Mouse (Mus musculus): ENCODE results near the gene Yipf3. TPM values are rescaled to one million over a fixed set of nuclear protein-coding genes. Genes with fewer than 3 reads are reported as not detected.

Yipf3 gene
- total RNA-seq, 2 experiments from 2014 or later: 48.7 to 58.4 TPM

DNA sequence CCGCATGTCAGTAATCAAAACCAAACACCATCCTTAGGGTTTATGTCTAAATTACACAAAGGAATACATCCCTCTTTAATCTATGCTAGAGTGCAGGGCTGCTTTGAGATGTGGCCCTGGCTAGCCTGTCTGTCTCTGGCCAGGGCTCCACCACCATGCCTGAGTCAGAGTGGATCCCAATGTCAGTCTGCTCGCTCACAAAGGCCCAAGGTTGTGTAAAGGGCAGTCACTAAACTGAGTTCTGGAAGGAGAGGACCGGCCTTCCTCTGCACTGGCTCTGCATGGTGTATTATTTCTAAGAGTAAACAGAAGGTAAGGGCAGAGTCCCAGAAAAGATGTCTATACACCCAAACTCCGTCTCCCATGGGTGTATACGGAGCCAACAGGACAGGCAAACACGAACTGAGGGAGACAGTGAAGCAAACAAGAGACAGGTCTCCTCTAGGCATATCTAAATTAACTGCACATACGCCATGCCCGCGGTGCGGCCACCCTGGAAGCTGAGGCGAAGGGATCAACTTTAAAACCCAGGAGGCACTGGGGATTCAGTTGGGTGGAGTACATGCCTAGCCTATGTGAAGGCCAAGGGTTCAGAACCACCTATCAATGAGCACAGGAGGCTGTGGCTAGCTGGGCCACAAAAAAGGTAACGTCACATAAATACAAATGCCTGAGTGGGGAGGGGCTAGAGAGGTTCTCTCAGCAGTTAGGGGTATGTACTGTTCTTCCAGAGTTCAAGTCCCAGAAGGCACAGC is 30.3 kb downstream of the Yipf3 start:
- DNase-seq: no peak
- intact Hi-C loops (cut with DNase I): no loop called here

DNA sequence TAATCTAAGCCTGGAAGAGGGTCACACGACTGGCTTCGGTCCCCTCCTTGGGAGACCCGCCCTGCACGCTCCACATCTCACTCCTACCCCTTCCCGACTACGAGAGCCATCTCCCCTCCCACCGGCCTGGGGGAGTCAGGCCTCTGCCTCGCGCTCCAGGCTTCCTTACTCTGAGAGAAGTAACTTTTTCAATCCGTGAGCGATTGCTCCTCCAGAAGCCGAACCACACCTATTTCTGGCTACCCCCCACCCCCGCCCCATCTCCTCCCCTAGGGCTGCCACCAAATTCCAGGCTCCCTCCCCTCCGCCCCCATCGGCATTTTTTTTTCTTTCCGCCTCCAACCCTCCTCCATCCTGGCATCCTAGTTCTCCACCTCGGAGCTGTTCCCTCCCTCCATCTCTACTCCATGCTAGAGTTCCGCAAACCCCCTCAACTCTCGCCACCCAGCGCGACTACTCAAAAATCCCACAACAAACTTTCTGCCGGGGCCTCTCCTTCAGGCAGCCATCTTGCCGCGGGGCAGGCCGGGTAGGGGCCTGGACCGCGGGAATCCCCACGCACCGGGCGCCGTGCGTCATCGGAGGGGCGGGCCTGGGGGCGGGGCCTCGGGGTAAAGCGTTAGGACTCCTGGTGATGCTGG is 34.7 kb downstream of the Yipf3 start, which contains the start of gene Tjap1:
Gene Tjap1, minus strand, starts transcription at position 544 of the 641 bp plus-strand sequence.
- intact Hi-C loops (cut with DNase I): loop anchor here (2.0 to 5.0 kb wide), 2 partner anchors 16 to 100 kb away; partner anchors contain the start of gene Zfp318

DNA sequence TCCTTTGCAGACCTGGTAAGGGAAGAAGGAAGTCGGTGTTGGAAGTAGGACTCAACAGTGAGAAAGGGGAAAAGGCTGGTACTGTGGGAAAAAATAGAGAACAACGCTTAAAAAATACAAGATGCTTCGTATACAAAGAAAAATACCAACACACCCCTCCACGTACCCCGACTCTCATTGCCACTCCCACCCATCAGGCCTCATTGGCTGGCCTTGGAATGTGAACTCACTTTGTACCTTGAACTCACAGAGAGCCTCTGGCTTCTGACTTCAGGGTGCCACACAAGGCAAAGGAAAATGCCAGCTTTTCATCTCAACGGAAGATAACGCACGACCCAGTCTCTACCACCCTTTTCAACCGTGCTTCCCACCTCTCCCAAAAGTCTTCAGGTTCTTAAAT is 35.3 kb downstream of the Yipf3 start:
- DNase-seq: peak in 1 of 2 experiments; percentile 10
- intact Hi-C loops (cut with DNase I): loop anchor here (2.0 to 5.0 kb wide), 2 partner anchors 16 to 99 kb away; partner anchors contain the start of gene Zfp318

More for the DNA sequence above, 34.7 kb downstream of the Yipf3 start, which contains the start of gene Tjap1:
- DNase-seq: peak; percentile 76 to 79

DNA sequence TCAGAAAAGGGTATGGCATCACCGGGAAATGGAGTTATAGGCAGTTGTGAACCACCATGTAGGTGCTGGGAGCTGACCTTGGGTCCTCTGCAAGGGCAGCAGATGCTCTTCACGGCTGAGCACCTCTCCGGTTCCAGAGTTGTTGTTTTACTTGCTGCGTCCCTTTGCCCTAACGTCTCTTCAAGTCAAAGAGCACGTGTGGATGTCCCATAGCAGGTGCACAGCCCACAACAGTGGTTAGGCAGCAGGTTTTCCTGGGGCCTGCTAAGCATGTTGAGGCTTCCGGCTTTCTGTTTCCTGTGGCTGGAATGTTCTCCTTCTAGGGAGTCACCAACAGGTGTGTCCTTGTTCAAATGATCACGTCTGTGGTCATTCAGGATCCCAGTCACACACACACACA is 36.0 kb downstream of the Yipf3 start:
- intact Hi-C loops (cut with DNase I): loop anchor here (2.0 to 5.0 kb wide), 2 partner anchors 17 to 98 kb away; partner anchors contain the start of gene Zfp318

DNA sequence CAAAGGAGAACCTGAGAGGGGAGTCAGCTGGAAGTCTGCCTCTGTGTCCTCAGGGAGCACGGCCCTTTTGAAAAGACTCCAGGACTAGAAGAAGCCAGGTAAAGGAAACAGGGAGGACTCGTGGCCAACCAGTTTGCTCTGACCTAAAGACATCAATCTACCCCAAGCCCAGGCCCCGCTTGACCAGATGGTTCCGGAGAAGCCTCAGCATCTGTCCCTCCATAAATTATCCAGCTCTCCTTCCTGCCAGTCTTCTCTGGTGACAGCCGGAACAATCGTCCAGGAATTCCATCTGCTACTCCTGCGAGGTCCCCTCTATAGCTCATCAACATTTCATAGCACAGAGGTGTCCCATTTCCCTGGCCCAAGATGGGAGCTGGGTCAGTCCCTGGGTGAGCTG is 36.8 kb downstream of the Yipf3 start:
- DNase-seq: peak in 1 of 2 experiments; percentile 11
- intact Hi-C loops (cut with DNase I): loop anchor here (5.0 kb wide), 1 partner anchor 98 kb away; the partner anchor contains the start of gene Zfp318

More for the DNA sequence above, 36.0 kb downstream of the Yipf3 start:
- peak in 1 of 2 experiments; percentile 10 for DNase-seq

DNA sequence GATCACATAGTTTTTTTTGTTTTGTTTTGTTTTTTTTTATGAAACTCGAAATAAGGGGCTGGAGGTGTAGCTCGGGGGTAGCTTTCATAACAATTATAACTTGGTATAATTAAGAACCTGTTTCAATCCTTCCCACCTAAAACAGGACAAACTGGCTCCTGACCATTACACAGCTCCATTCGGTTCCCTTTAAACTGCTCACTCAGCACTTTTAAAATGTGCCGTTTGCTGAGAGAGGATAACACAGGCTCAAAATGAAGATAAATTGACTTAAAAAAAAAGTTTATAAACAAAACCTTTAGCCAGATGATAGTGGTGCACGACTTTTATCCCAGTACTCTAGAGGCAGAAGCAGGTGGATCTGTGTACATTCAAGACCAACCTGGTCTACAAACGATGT is 37.5 kb downstream of the Yipf3 start:
- DNase-seq: no peak
- intact Hi-C loops (cut with DNase I): no loop called here

DNA sequence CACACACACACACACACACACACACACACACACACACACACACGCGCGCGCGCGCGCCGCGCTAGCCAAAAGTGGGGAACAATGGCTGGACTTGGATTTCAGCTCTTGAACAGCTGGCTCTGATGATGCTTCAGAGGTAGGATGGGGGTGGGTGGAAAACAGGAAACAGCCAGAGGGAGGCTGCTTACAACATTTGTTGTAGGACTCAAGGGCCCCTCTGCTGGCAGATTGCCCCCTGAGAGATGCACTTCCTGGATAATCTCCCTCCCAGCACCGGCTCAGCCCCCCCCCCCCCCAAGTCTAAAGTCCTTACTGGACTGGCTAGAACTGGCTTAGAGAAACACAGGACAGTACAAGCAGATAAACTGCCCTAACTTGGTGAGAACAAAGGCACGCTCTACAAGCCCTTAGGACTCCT is 39.8 kb downstream of the Yipf3 start:
- intact Hi-C loops (cut with DNase I): no loop called here
- peak; percentile 25 to 33 for DNase-seq

DNA sequence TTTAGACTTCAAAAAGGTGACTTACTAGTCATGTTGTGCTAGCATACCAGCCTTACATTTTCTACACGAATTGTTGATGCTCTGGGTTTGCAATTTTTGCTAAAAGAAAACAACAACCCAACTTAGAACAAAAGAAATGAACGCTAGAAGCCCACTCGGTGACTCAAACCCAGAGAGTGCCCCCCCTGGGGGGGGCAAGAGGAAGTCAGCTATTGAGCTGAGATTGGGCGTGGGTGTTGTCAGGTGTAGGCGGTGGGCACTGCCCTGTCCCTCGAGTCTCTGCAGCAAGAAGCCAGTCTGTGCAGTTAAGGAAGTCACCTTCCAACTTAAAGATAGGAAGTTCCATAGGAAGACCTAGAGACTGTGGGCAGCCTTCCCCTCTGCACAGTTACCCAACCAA is 48.7 kb downstream of the Yipf3 start:
- intact Hi-C loops (cut with DNase I): no loop called here
- no peak for DNase-seq

DNA sequence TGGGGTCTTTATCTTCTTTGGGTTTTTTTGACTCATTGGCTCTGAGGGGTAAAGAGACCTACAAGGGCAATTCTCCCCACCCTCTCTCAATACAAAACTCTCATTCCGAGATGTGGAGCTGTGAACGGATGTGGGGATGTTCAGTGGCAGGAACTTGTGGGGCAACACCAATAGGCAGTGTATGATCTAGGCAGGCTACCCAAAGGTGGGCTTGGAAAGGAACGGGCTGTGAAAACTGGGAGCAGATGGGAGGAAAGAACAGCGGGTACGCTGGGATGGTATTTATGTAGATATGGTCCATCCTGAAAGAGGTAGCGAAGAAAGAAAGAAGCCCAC is 49.1 kb downstream of the Yipf3 start:
- intact Hi-C loops (cut with DNase I): no loop called here
- DNase-seq: no peak

DNA sequence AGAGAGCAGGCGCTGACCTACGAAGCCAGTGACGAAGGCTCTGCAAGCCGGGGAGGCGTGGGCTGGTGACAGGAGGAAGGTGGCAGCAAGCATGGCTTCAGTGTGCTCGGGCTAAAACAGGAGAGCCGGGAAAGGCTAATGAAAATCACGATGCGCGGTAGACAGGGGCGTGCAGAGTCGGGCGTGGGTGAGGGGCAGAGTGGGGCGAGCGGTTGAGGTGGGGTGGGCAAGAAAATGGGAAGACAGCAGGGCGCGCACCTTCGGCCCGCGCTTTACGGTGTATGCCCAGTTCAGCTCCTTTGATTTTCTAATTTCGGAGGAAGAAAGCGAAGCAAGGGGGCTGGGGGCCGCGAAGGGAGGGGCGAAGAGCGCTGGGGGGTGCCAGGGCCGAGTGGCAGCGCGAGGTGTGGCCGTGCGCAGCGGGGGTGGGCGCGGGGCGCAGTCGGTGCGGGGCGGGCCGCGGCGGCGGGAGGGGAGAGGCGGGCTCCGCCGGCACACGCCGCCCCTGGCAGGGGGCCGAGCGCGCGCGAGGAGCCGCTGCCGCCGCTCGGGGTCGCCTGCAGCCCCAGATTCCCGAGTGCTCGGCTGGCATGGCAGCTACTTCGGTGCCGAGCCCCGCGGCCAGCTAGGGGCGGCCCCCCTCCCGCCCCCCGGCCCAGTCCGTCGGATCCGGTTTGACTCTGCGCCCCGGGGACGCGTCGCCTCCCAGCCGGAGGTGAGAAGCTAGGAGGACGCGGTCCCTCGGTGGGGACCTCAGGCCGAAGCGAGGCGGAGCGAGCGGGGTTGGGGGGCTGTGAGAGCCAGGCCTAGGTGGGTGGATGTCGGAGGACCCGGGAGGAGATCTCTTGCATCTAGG is 49.7 kb downstream of the Yipf3 start, which contains the start of gene Dlk2:
Gene Dlk2, plus strand, starts transcription at position 58 of the 856 bp plus-strand sequence.
- intact Hi-C loops (cut with DNase I): loop anchor here (1.0 kb wide), 1 partner anchor 31 kb away; no protein-coding TSS in a partner anchor
- no peak for DNase-seq

DNA sequence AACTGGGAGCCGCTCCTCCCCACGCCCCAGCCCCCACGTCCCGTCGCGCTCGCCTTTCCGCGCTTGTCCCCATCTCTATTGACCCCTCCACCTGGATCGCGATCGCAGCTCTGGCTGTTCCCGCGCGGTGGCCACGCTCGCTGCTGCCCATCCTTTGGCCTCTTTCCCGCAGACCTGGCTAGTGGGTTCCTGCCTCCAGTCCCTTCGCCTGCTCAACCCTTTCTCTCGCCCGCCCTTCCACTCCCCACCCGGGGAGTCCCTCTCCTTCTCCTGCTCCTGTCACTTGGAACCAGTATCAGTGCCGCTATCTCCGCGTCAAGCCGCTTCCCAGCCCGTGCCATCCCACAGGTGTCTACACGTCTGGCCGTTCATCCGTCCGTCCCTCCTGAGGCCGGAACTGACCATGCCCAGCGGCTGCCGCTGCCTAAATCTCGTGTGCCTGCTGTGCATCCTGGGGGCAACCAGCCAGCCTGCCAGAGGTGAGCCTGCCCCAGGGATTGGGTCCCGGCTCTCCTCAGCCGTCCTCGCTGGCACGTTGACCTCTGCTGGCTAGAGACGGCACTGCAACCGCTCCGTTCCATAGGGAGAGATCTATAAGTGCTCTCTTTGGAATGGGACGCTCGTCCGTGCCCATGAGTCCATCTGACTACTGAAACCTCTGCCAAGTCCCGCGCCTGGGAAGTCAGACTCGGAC is 50.5 kb downstream of the Yipf3 start:
- intact Hi-C loops (cut with DNase I): loop anchor here (1.0 kb wide), 1 partner anchor 32 kb away; no protein-coding TSS in a partner anchor
- DNase-seq: peak; percentile 76 to 77

DNA sequence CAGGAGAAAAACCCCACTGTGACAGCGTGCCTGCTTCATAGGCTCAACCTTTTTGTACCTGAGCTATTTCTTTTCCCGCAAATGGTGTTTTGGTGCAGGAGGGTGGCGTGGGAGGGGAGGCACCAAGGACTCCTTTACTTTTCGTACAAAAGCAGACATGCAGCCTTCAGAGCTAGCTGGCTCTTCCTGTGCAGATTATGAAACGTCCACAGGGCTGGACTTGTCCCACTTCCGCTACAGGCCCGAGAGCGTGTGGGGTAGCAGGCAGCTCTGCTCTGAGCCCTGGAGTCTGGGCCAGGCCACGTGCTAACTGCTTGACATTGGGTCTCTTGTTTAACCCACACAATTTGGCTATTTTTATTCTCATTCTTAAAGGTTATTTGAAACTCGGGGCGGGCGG is 54.0 kb downstream of the Yipf3 start:
- DNase-seq: no peak

More for the DNA sequence above, 54.0 kb downstream of the Yipf3 start:
- intact Hi-C loops (cut with DNase I): no loop called here

Small RNA genes within 50 kb of the gene (microRNA-seq; reads per million reads assigned to microRNA genes)
- gene Mir693: 0 to 0.72 reads per million in 2 experiments

Other genes with a start within 250 kb of the Yipf3 start
- gene Vegfa, start 215.7 kb upstream of the Yipf3 start, total RNA-seq (2021): 100 to 1,000 TPM; 137 to 152 TPM
- gene Mrps18a, start 137.1 kb upstream of the Yipf3 start, total RNA-seq (2021): 10 to 100 TPM; 78.0 to 84.1 TPM
- under 1 TPM; 0.28 to 0.54 TPM for gene Rsph9, start 103.9 kb upstream of the Yipf3 start, total RNA-seq (2021)
- 10 to 100 TPM; 17.1 to 19.8 TPM for gene Mad2l1bp, start 94.5 kb upstream of the Yipf3 start, total RNA-seq (2021)
- gene Gtpbp2, start 87.0 kb upstream of the Yipf3 start, total RNA-seq (2021): 10 to 100 TPM; 51.3 to 55.1 TPM
- 10 to 100 TPM; 11.4 to 12.5 TPM for gene Polh, start 45.4 kb upstream of the Yipf3 start, total RNA-seq (2021)
- gene Xpo5, start 45.3 kb upstream of the Yipf3 start, total RNA-seq (2021): 1 to 10 TPM; 9.3 to 9.9 TPM
- gene Polr1c, start within 50 bp of the Yipf3 start, total RNA-seq (2021): 10 to 100 TPM; 11.8 to 13.5 TPM
- under 1 TPM; 0.23 to 0.39 TPM for gene Lrrc73, start 5.5 kb downstream of the Yipf3 start, total RNA-seq (2021)
- gene Tjap1, start 34.9 kb downstream of the Yipf3 start, total RNA-seq (2021): 10 to 100 TPM; 35.4 to 43.6 TPM
- under 1 TPM in 1 of 2 experiments, not detected in 1; 0.49 TPM for gene Dlk2, start 49.3 kb downstream of the Yipf3 start, total RNA-seq (2021)
- gene Abcc10, start 80.3 kb downstream of the Yipf3 start, total RNA-seq (2021): 1 to 10 TPM; 2.2 to 2.5 TPM
- gene Zfp318, start 135.7 kb downstream of the Yipf3 start, total RNA-seq (2021): 10 to 100 TPM; 10.2 to 11.6 TPM
- under 1 TPM; 0.38 to 0.39 TPM for gene Crip3, start 180.8 kb downstream of the Yipf3 start, total RNA-seq (2021)
- not detected for gene Slc22a7, start 190.4 kb downstream of the Yipf3 start, total RNA-seq (2021)
- under 1 TPM; 0.36 to 0.39 TPM for gene Ttbk1, start 239.6 kb downstream of the Yipf3 start, total RNA-seq (2021)
- 1 to 10 TPM; 4.9 to 6.7 TPM for gene Dnph1, start 248.6 kb downstream of the Yipf3 start, total RNA-seq (2021)